In genomic region chr12:16877141-16877540, GRCm38 (mm10) we compare ENCODE assay signal across 9 mouse cellular contexts. TPM values are rescaled to one million over a fixed set of nuclear protein-coding genes. Genes with fewer than 3 reads are reported as not detected.
DNase-seq lines count a peak whose midpoint lies in the region; ATAC-seq and TF ChIP-seq lines count a peak whose summit lies in the region.
"Had no signal": no experiment of that assay in that cellular context is flagged by ENCODE, and none has a peak within 500 bp of the region (broad histone marks: within the 10 kb centered on the region; RNA-seq: fewer than 3 reads in every experiment).

No protein-coding gene starts in this region.

- H3K4me3 ChIP-seq in kidney, embryonic 15.5 days (replicated peaks) = no peak overlapping the region
- no peak overlapping the region for H3K4me3 ChIP-seq in embryonic facial prominence, embryonic 14.5 days (ENCODE audit: low read depth, low read length)
- no peak overlapping the region for H3K4me3 ChIP-seq in limb, embryonic 15.5 days
- no peak overlapping the region for H3K4me3 ChIP-seq in thymus, adult 2 months (ENCODE audit: control insufficient read depth, insufficient read depth, low read length)

- H3K9ac ChIP-seq in kidney, embryonic 15.5 days = no peak overlapping the region
- no peak overlapping the region for H3K9ac ChIP-seq in embryonic facial prominence, embryonic 14.5 days (ENCODE audit: low read depth, low read length)
- no peak overlapping the region for H3K9ac ChIP-seq in limb, embryonic 15.5 days

- ATAC-seq in kidney, embryonic 15.5 days (replicated peaks; ENCODE audit: low FRiP score) = no peak
- no peak for ATAC-seq in embryonic facial prominence, embryonic 14.5 days (ENCODE audit: low read depth)
- ATAC-seq in limb, embryonic 15.5 days (ENCODE audit: insufficient number of reproducible peaks, low FRiP score, low TSS enrichment, low read depth) = no peak
- ATAC-seq: forebrain, embryonic 16.5 days had no signal

- peaks cover 25% of the 10 kb centered on the region for H3K4me1 ChIP-seq in kidney, embryonic 15.5 days
- H3K4me1 ChIP-seq in embryonic facial prominence, embryonic 14.5 days (ENCODE audit: control insufficient read depth, insufficient read depth, low read length) = peaks cover 11% of the 10 kb centered on the region; the same call in 1 of the 2 replicates
- H3K4me1 ChIP-seq in limb, embryonic 15.5 days = peaks cover 28% of the 10 kb centered on the region
- peaks cover 8% of the 10 kb centered on the region; the same call in 1 of the 2 replicates for H3K4me1 ChIP-seq in thymus, adult 2 months (replicated peaks; ENCODE audit: control insufficient read depth, insufficient read depth, low read length)

- 56% methylated on average over 5 of the region's 5 CpGs for WGBS in kidney, embryonic 15.5 days
- WGBS in embryonic facial prominence, embryonic 14.5 days = 51% methylated on average over 5 of the region's 5 CpGs
- 54% methylated on average over 5 of the region's 5 CpGs for WGBS in limb, embryonic 15.5 days
- WGBS in thymus, adult 2 months = 86% methylated on average over 5 of the region's 5 CpGs

- H3K36me3 ChIP-seq in kidney, embryonic 15.5 days = no peaks in the 10 kb centered on the region
- H3K36me3 ChIP-seq in embryonic facial prominence, embryonic 14.5 days (ENCODE audit: control insufficient read depth, insufficient read depth, low read length) = no peaks in the 10 kb centered on the region
- no peaks in the 10 kb centered on the region for H3K36me3 ChIP-seq in limb, embryonic 15.5 days
- H3K36me3 ChIP-seq in thymus, adult 2 months (ENCODE audit: control insufficient read depth, insufficient read depth, low read length) = no peaks in the 10 kb centered on the region

- no peak overlapping the region for H3K4me2 ChIP-seq in kidney, embryonic 15.5 days
- no peak overlapping the region for H3K4me2 ChIP-seq in embryonic facial prominence, embryonic 14.5 days (ENCODE audit: low read depth, low read length)
- H3K4me2 ChIP-seq in limb, embryonic 15.5 days = no peak overlapping the region

- no peaks in the 10 kb centered on the region for H3K27me3 ChIP-seq in kidney, embryonic 15.5 days
- H3K27me3 ChIP-seq in embryonic facial prominence, embryonic 14.5 days (replicated peaks; ENCODE audit: control insufficient read depth, insufficient read depth, low read length) = no peaks in the 10 kb centered on the region
- no peaks in the 10 kb centered on the region for H3K27me3 ChIP-seq in limb, embryonic 15.5 days
- no peaks in the 10 kb centered on the region for H3K27me3 ChIP-seq in thymus, adult 2 months (ENCODE audit: control insufficient read depth, insufficient read depth, low read length)

- no peak for DNase-seq in kidney, adult 8-10 months
- DNase-seq in adrenal gland, postnatal 10 days = peak; percentile 64
- DNase-seq in embryonic facial prominence, embryonic 14.5 days (ENCODE audit: low spot score) = no peak
- no peak for DNase-seq in thymus, adult 2 months
- DNase-seq in ovary, postnatal 36 days (ENCODE audit: low spot score) = no peak
- DNase-seq: thymus, adult 18-20 months had no signal

- no peaks in the 10 kb centered on the region for H3K9me3 ChIP-seq in kidney, embryonic 15.5 days (replicated peaks)
- H3K9me3 ChIP-seq in embryonic facial prominence, embryonic 14.5 days (ENCODE audit: control insufficient read depth, low read length) = no peaks in the 10 kb centered on the region
- H3K9me3 ChIP-seq in limb, embryonic 15.5 days = no peaks in the 10 kb centered on the region

- no peak for TF ChIP-seq POLR2A in thymus, adult 2 months (IDR thresholded peaks at IDR 0.05; ENCODE audit: control insufficient read depth, extremely low read depth, insufficient read depth, low read length, poor library complexity)

- H3K27ac ChIP-seq in kidney, embryonic 15.5 days = peak overlapping the region; percentile 61
- H3K27ac ChIP-seq in embryonic facial prominence, embryonic 14.5 days (replicated peaks; ENCODE audit: low read depth, low read length) = peak overlapping the region; percentile 8; the same call in 1 of the 2 replicates
- peak overlapping the region; percentile 50; the same call in 1 of the 2 replicates for H3K27ac ChIP-seq in limb, embryonic 15.5 days
- no peak overlapping the region for H3K27ac ChIP-seq in thymus, adult 2 months (ENCODE audit: control insufficient read depth, insufficient read depth, low read length)

- TF ChIP-seq CTCF in thymus, adult 2 months (IDR thresholded peaks at IDR 0.05; ENCODE audit: borderline replicate concordance, control insufficient read depth, extremely low read depth, insufficient read depth, low read length, poor library complexity) = no peak

RNA-seq across cellular contexts. Expression of gene Rock2, which starts 17.6 kb away (rescaled TPM):
- polyA plus RNA-seq in kidney, embryonic 15.5 days (2015; fragmentation: Nextera tagmentation; extraction: Ambion mirVana) = 15.8 and 16.6 TPM in 2 replicates
- 10 to 100 TPM; 49.0 to 67.2 TPM for total RNA-seq in adrenal gland, postnatal 10 days (2021)
- 19.6 and 23.5 TPM in 2 replicates for polyA plus RNA-seq in embryonic facial prominence, embryonic 14.5 days (2014; fragmentation: Nextera tagmentation; extraction: Ambion mirVana)
- polyA plus RNA-seq in limb, embryonic 15.5 days (2015; fragmentation: Nextera tagmentation; extraction: Ambion mirVana) = 15.0 and 15.6 TPM in 2 replicates
- 4.9 and 5.4 TPM in 2 replicates for polyA plus RNA-seq in thymus, adult 2 months (2012; rRNA removed)
